Mouse (Mus musculus): ENCODE measurements at regions not wholly inside any gene's neighbourhood (a gene's known extent, or its start where the extent isn't known, plus 50 kb on each side); places are given as distances from the start of the nearest gene placed in this dataset.

GRCm38 (mm10) chr12:109899420-109899819 is 299.3 kb upstream of the Rtl1 start:
- H3K9me3 ChIP-seq = peaks cover 3% of the 10 kb centered on the region; the same call in 1 of the 2 replicates
- H3K4me1 ChIP-seq = peaks cover 7% of the 10 kb centered on the region
- WGBS = 82% methylated on average over 3 of the region's 3 CpGs
- H3K36me3 ChIP-seq (replicated peaks) = no peaks in the 10 kb centered on the region
- no peaks in the 10 kb centered on the region for H3K27me3 ChIP-seq (ENCODE audit: poor library complexity, severe bottlenecking)
- no peak overlapping the region for H3K4me3 ChIP-seq
- 0 out of 2 replicates have a peak overlapping the region, but pooled peaks have one; percentile 16 for H3K27ac ChIP-seq
- DNase-seq (ENCODE audit: extremely low spot score, low spot score) = no peak

GRCm38 (mm10) chr12:109910966-109911495 is 310.9 kb upstream of the Rtl1 start:
- peak; percentile 24 for DNase-seq (ENCODE audit: extremely low spot score, low spot score)
- peak overlapping the region; percentile 58 for H3K27ac ChIP-seq
- 12% methylated on average over 9 of the region's 9 CpGs for WGBS
- H3K4me1 ChIP-seq = peaks cover 17% of the 10 kb centered on the region
- no peaks in the 10 kb centered on the region for H3K9me3 ChIP-seq
- no peaks in the 10 kb centered on the region for H3K36me3 ChIP-seq (replicated peaks)
- no peak overlapping the region for H3K4me3 ChIP-seq
- H3K27me3 ChIP-seq (ENCODE audit: poor library complexity, severe bottlenecking) = peaks cover 24% of the 10 kb centered on the region

- peaks cover 17% of the 10 kb centered on the region for H3K4me1 ChIP-seq
- peaks cover 24% of the 10 kb centered on the region for H3K27me3 ChIP-seq (ENCODE audit: poor library complexity, severe bottlenecking)
- no peak for DNase-seq (ENCODE audit: extremely low spot score, low spot score)
- no peak overlapping the region for H3K4me3 ChIP-seq
- no peaks in the 10 kb centered on the region for H3K36me3 ChIP-seq (replicated peaks)
- H3K9me3 ChIP-seq = no peaks in the 10 kb centered on the region
- peak overlapping the region; percentile 58 for H3K27ac ChIP-seq
- WGBS = 55% methylated on average over 9 of the region's 9 CpGs
Measured at GRCm38 (mm10) chr12:109911506-109911905, 311.4 kb upstream of the Rtl1 start.

- no peaks in the 10 kb centered on the region for H3K36me3 ChIP-seq (replicated peaks)
- no peak overlapping the region for H3K27ac ChIP-seq
- WGBS = 81% methylated on average over 6 of the region's 6 CpGs
- no peaks in the 10 kb centered on the region for H3K9me3 ChIP-seq
- H3K4me3 ChIP-seq = no peak overlapping the region
- peaks cover 10% of the 10 kb centered on the region for H3K27me3 ChIP-seq (ENCODE audit: poor library complexity, severe bottlenecking)
- DNase-seq (ENCODE audit: extremely low spot score, low spot score) = no peak
- H3K4me1 ChIP-seq = peaks cover 23% of the 10 kb centered on the region
Measured at GRCm38 (mm10) chr12:109917761-109918160, 317.6 kb upstream of the Rtl1 start.

- peaks cover 9% of the 10 kb centered on the region; the same call in 1 of the 2 replicates for H3K27me3 ChIP-seq (ENCODE audit: poor library complexity, severe bottlenecking)
- no peaks in the 10 kb centered on the region for H3K9me3 ChIP-seq
- 78% methylated on average over 8 of the region's 8 CpGs for WGBS
- H3K4me3 ChIP-seq = no peak overlapping the region
- H3K36me3 ChIP-seq (replicated peaks) = no peaks in the 10 kb centered on the region
- H3K4me1 ChIP-seq = peaks cover 23% of the 10 kb centered on the region
- H3K27ac ChIP-seq = no peak overlapping the region
- DNase-seq (ENCODE audit: extremely low spot score, low spot score) = no peak
Measured at GRCm38 (mm10) chr12:109918901-109919300, 318.8 kb upstream of the Rtl1 start.

- peaks cover 23% of the 10 kb centered on the region for H3K4me1 ChIP-seq
- H3K27me3 ChIP-seq (ENCODE audit: poor library complexity, severe bottlenecking) = peaks cover 14% of the 10 kb centered on the region; the same call in 1 of the 2 replicates
- no peaks in the 10 kb centered on the region for H3K9me3 ChIP-seq
- no peak for DNase-seq (ENCODE audit: extremely low spot score, low spot score)
- H3K36me3 ChIP-seq (replicated peaks) = no peaks in the 10 kb centered on the region
- 0 out of 2 replicates have a peak overlapping the region, but pooled peaks have one; percentile 35 for H3K27ac ChIP-seq
- 81% methylated on average over 10 of the region's 10 CpGs for WGBS
- no peak overlapping the region for H3K4me3 ChIP-seq
Measured at GRCm38 (mm10) chr12:109922111-109922510, 322.0 kb upstream of the Rtl1 start.

- WGBS = 91% methylated on average over 6 of the region's 6 CpGs
- no peaks in the 10 kb centered on the region; the same call in 1 of the 2 replicates for H3K9me3 ChIP-seq
- H3K36me3 ChIP-seq (replicated peaks) = no peaks in the 10 kb centered on the region
- no peak overlapping the region for H3K27ac ChIP-seq
- H3K27me3 ChIP-seq (ENCODE audit: poor library complexity, severe bottlenecking) = 0 out of 2 replicates have a peak, but pooled peaks cover 4% of the 10 kb centered on the region
- no peak for DNase-seq (ENCODE audit: extremely low spot score, low spot score)
- H3K4me1 ChIP-seq = peaks cover 14% of the 10 kb centered on the region
- no peak overlapping the region for H3K4me3 ChIP-seq
Measured at GRCm38 (mm10) chr12:109925866-109926265, 325.7 kb upstream of the Rtl1 start.

GRCm38 (mm10) chr12:109926643-109927042 is 326.5 kb upstream of the Rtl1 start:
- DNase-seq (ENCODE audit: extremely low spot score, low spot score) = no peak
- 65% methylated on average over 12 of the region's 12 CpGs for WGBS
- H3K27me3 ChIP-seq (ENCODE audit: poor library complexity, severe bottlenecking) = 0 out of 2 replicates have a peak, but pooled peaks cover 4% of the 10 kb centered on the region

GRCm38 (mm10) chr12:109946179-109946578 is 332.7 kb upstream of the Dio3 start:
- Histone ChIP-seq H3K4me1 (peaks cover 58% of the 10 kb centered on the region), H3K27ac (peak overlapping the region; percentile 93), H3K4me3 (no peak overlapping the region), H3K9me3 (peaks cover 8% of the 10 kb centered on the region; the same call in 1 of the 2 replicates), H3K36me3 (replicated peaks) (no peaks in the 10 kb centered on the region), H3K27me3 (ENCODE audit: poor library complexity, severe bottlenecking) (no peaks in the 10 kb centered on the region; the same call in 1 of the 2 replicates)
- no peak for DNase-seq (ENCODE audit: extremely low spot score, low spot score)
- WGBS = 87% methylated on average over 3 of the region's 3 CpGs

More at GRCm38 (mm10) chr12:109926643-109927042, 326.5 kb upstream of the Rtl1 start:
- peaks cover 8% of the 10 kb centered on the region for H3K4me1 ChIP-seq
- no peaks in the 10 kb centered on the region; the same call in 1 of the 2 replicates for H3K9me3 ChIP-seq
- H3K27ac ChIP-seq = no peak overlapping the region
- H3K4me3 ChIP-seq = no peak overlapping the region
- no peaks in the 10 kb centered on the region for H3K36me3 ChIP-seq (replicated peaks)

GRCm38 (mm10) chr12:109946936-109947335 is 331.9 kb upstream of the Dio3 start:
- Histone ChIP-seq H3K4me1 (peaks cover 65% of the 10 kb centered on the region), H3K27ac (peak overlapping the region; percentile 93), H3K27me3 (ENCODE audit: poor library complexity, severe bottlenecking) (no peaks in the 10 kb centered on the region; the same call in 1 of the 2 replicates), H3K4me3 (no peak overlapping the region), H3K9me3 (peaks cover 8% of the 10 kb centered on the region; the same call in 1 of the 2 replicates), H3K36me3 (replicated peaks) (no peaks in the 10 kb centered on the region)
- 42% methylated on average over 1 of the region's 1 CpGs for WGBS
- DNase-seq (ENCODE audit: extremely low spot score, low spot score) = peak; percentile 21

GRCm38 (mm10) chr12:109947886-109948433 is 330.9 kb upstream of the Dio3 start:
- Histone ChIP-seq H3K9me3 (peaks cover 8% of the 10 kb centered on the region; the same call in 1 of the 2 replicates), H3K27me3 (ENCODE audit: poor library complexity, severe bottlenecking) (no peaks in the 10 kb centered on the region; the same call in 1 of the 2 replicates), H3K4me3 (no peak overlapping the region), H3K27ac (peak overlapping the region; percentile 93), H3K36me3 (replicated peaks) (no peaks in the 10 kb centered on the region), H3K4me1 (peaks cover 69% of the 10 kb centered on the region)
- WGBS = 13% methylated on average over 7 of the region's 7 CpGs
- DNase-seq (ENCODE audit: extremely low spot score, low spot score) = no peak

- H3K4me3 ChIP-seq = peak overlapping the region; percentile 31; the same call in 1 of the 2 replicates
- peaks cover 69% of the 10 kb centered on the region for H3K4me1 ChIP-seq
- peak; percentile 84 for DNase-seq (ENCODE audit: extremely low spot score, low spot score)
- H3K27ac ChIP-seq = peak overlapping the region; percentile 93
- H3K36me3 ChIP-seq (replicated peaks) = no peaks in the 10 kb centered on the region
- WGBS = 6% methylated on average over 16 of the region's 16 CpGs
- H3K27me3 ChIP-seq (ENCODE audit: poor library complexity, severe bottlenecking) = no peaks in the 10 kb centered on the region; the same call in 1 of the 2 replicates
- peaks cover 7% of the 10 kb centered on the region; the same call in 1 of the 2 replicates for H3K9me3 ChIP-seq
Measured at GRCm38 (mm10) chr12:109948434-109948984, 330.4 kb upstream of the Dio3 start.

Measured in forebrain, embryonic 10.5 days (tissue).